Mouse (Mus musculus) kidney, postnatal 36 days (tissue): Measurements from ENCODE around the gene Pfkfb1.

Source experiments
- DNase-seq, 2 experiments: peaks; one replicate each; pipeline ENCODE4 v3.0.0; 2021 to 2022; ENCODE audit warnings: mixed read lengths in 2 of 2

The Pfkfb1 gene

DNA sequence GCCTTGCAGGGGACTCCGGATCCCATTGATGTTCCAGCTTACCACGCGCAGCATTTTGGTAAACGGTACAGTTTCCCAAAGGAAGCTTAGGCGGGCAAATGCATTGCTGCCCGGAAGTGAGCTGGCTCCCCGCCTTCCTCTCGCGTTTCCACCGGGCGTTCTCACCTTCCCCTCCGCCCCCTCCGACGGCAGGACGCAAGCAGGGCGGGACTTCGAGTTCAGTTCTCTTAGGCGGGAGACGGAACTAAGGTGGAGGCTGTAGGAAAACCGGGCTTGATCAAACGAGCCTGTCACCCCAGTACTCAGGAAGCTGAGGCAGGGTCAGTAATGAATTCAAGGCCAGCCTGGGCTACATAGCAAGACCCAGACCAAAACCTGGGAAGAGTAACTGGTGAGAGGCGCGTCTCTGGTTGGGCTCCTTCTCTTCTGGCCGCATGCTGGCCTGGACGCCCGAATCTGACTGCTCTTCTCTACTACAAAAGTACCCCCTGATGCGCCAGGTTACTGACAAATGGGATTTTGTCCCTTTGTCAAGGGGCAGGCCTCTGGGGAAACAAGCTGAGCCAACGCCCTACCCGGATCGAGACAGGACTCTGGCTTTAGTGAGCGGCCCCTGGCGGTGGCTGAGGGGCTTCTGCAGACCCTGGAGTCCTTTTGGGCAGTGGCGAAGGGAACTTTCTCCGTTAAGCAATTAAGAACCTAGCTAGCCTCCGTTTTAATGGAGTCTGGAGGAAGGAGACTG, at the start of gene Pfkfb1:
TSS of gene Pfkfb1 (plus strand) at position 207 of the 742 bp plus-strand sequence.
- DNase-seq, result peak; percentile 86 to 90

- DNase-seq, result no peak
Measured at GRCm38 (mm10) chrX:150540111-150540510, 47.9 kb upstream of the Pfkfb1 start.

DNA sequence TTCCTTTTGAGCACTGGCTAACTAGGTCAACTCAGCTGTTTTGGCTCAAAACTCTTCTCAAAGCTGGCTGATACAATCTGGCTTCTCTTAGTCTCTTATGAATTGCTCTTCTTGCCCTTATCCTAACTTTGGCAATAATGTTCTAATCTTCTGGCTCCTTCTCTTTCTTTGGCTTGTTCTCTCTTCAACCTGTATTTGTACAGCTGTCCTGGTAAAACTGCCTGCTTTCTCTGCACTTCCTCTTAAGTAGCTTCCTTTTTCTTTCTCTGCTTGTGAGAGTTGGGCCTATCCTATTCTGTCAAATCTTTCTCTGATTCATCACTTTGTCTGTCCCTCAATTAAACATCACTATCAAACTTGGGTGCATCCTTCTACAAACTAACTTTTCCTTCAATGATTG, 46.3 kb upstream of the Pfkfb1 start:
- DNase-seq, result no peak

GRCm38 (mm10) chrX:150547239-150547638, 40.8 kb upstream of the Pfkfb1 start, which contains the start of gene Alas2:
TSS of gene Alas2 (plus strand) at chrX:150547375.
- no peak for DNase-seq

DNA sequence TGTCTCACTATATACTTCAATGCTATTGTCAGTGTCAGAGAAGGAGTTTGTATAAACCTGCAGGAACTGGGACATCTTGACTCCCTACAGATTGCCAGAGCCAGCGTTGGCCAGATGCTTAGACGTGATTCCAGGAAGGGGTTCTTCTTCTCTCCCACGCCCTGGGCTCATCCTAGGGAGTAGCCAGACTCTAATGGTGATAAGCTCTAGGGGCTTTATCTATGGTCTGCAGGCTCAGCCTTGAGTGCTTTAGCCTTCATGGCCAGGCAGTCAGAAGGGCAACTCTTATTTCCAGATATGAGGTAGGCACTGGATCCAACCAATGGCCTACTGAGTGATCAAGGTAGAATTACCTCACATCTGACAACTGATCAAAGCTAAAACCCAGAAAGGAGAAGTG, 38.4 kb upstream of the Pfkfb1 start:
- no peak for DNase-seq

DNA sequence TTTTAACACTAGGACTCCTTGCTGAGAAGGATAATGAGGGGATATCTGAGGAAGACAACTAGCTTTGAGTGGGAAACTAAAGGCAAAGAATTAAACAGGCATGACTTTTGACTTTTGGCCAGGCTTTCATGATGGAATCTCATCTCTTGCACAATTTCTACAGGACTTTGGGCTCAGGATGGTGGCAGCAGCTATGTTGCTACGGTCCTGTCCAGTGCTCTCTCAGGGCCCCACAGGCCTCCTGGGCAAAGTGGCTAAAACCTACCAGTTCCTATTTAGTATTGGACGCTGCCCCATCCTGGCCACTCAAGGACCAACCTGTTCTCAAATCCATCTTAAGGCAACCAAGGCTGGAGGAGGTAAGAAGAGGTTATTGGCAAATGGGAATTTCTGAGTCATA, 36.0 kb upstream of the Pfkfb1 start:
- DNase-seq, result peak; percentile 4 to 19

DNA sequence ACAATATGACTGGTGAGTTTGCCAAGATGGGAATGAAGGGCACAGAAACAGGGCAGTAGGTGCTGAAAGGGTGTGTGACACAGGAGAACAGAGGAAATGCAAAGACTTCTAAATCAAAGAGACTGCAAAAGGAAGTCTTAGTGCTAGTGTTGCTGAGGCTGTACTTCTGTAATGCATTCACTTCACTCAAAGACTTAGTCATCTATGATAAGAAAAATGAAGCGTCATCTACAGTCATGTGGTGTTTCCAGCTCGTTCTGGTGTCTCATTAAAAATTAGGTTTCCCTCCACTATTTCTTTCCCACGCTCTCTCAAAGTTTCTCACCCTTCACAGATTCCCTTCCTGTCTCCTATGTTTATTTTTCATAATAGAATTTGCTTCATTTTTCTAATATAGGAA, 34.0 kb upstream of the Pfkfb1 start:
- no peak for DNase-seq

- DNase-seq, result no peak
Measured at GRCm38 (mm10) chrX:150564644-150565357, 23.2 kb upstream of the Pfkfb1 start.

GRCm38 (mm10) chrX:150581921-150582320, 6.1 kb upstream of the Pfkfb1 start:
- DNase-seq, result peak; percentile 6 to 27

DNA sequence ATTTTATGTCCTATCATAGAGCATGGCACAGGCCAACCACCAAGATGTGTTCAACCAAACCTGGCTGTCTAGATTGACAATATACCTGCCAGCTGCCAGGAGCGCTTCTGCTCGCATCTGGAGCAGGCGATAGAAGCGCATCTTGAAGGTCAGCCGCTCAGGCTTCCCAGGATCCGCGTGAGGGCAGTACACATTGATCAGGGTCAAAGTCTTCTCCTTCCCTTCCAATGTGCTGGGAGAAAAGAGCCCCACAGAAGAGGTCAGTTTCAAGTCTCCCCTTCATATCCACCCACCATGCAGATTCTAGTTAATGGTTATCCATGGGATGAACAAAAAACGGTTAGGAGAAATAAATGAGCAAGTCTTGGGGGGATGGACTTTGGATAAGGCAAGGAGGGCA, 2.9 kb upstream of the Pfkfb1 start:
- peak; percentile 63 to 71 for DNase-seq

GRCm38 (mm10) chrX:150589696-150590095, 1.7 kb downstream of the Pfkfb1 start, which contains the start of gene Apex2:
TSS of gene Apex2 (minus strand) at chrX:150589868.
- DNase-seq, result no peak

GRCm38 (mm10) chrX:150593266-150594035, 5.4 kb downstream of the Pfkfb1 start:
- no peak for DNase-seq

GRCm38 (mm10) chrX:150594176-150594575, 6.1 kb downstream of the Pfkfb1 start:
- DNase-seq, result no peak

DNA sequence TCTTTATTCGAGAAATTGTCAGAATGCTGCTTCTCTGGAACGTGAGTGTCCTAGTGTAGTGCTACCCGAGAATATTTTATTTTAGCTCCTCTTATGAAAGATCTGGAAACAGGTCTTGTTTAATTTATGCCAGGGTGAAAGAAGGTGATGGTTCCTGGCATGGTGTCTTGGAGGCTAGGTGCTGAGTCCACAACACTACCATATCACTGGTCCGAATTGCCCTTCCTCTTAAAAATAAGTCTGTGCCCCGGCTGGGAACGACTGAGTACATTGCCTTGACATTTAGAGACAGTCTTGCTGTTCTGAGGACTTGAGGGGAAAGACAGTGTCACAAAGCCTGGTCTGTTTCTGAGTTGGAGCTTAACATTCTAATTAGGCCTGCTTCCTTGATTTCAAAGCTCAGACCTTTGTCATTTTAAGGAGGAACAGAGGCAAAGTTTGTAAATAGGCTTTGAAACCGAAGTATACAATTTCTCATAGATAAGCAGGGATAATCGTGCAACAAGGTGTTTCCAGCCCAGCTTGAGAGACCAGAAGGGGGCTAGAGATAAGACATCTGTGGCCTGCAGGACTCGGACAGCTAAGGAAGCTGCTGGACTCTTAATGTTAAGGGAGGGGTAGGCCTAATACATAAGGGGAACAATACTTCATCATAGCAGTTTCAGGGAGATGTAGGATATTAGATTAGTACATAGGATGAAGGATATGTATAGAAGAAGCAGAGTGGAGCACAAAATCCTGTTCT, 7.2 kb downstream of the Pfkfb1 start:
- no peak for DNase-seq

GRCm38 (mm10) chrX:150598882-150599281, 10.9 kb downstream of the Pfkfb1 start:
- no peak for DNase-seq

DNA sequence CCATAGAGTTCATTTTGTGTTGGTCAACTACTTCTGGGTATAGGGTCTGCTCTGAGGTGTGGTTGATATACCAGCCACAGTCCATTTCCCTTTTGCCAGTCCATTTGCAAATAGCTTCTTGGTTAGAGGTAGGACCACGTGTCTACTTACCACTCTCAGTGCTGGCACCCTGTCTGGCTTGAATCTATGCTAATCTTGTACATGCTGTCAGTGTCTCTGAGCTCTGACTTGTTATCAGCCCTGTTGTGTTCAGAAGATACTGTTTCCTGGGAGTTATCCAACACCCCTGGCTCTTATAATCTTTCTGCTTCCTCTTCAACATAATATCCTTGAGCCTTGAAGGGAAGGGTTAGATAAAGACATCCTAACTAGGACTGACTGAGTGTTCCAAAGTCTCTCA, 48.4 kb downstream of the Pfkfb1 start:
- no peak for DNase-seq

DNA sequence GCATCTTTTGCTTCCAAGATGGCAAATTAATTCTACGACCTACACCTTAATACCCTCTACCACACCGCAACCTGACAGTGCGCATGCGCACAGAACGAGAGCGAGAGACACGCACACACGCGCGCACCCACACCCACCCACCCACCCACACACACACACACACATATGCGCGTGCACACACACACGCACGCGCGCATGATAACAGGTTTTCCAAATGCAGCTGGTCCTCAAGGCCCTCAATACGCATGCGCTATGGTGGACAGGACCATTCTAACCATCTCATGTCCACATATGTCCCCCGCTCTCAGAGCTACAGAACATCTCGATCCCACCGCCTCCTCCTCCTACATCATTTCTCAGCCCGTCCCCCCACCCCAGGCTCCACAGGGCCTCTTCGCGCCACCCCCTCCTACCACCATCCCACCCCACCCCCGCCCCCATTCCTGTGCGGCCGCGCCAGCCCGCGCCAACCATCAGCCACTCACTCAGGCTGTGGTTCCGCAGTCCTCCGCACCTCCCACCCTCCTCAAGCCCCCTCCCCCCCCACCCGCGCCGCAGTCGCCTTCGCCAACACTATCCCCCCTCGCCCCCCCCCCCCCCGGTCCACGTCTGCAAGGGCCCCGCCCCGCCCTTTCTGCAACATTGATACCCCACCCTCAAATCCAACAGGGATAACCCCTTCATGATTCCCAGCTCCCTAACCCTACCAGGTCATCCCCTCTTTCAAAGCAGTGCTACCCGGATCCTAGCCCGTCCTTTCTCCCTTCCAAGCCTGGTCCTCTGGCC, 68.3 kb downstream of the Pfkfb1 start:
- DNase-seq, result no peak

DNA sequence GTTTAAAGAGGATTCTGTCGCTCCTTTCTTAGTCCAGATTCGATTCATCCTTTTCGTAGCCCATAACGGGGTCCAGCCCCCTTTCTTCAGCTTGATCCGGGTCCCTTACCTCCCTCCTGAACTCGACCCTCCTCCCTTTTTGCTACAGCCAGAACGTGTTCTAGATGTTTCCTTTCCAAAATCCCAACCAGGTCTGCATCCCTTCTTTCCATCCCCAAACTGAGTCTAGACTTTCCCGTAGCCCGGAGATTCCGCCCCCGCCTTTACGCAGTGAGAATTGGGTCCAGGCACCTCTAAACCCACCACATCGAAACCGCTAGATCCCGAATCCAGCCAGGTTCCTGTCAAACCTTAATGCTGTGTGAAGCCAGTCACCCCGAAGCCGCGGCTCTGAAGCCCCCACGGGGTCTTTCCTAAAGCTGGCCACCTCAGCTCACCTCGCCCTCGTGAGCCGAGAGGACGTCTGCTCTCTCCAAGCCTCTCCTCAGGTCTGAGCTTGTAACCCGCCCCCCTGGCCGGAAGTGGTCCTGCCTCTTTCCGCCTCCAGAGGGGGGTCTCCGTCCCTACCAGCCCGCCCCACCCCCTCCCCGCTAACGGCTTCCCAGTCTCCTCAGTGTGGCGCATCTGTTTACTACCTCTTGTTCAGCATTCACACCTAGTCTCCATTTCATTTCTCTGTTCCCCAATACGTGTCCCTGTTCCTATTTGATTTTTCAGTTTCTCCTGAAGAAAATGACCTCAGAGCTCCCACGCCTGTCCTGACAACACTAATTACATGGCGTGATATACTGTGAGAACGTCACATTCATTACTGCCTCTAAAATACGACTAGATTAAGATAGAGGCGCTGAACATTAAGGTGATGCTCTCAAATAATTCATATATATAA, 69.1 kb downstream of the Pfkfb1 start, which contains the start of gene Tro:
TSS of gene Tro (minus strand) at position 676 of the 889 bp plus-strand sequence.
- DNase-seq, result peak in 1 of 2 experiments; percentile 1

DNA sequence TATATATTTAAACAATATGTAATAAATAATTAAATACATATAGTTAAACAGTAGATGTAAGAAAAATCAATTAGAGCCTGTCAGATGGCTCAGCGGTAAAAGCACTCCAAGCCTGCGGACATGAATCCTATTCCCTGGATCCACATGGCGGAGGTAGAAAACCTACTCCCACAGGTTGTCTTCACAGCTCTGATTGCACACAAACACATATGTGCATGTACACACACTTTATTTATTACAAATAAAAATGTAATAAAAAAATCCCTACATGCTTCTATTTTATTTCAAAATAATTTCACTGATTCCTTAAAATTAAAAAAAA, 69.7 kb downstream of the Pfkfb1 start:
- DNase-seq, result no peak

GRCm38 (mm10) chrX:150662809-150663208, 74.8 kb downstream of the Pfkfb1 start:
- peak; percentile 18 to 63 for DNase-seq

DNA sequence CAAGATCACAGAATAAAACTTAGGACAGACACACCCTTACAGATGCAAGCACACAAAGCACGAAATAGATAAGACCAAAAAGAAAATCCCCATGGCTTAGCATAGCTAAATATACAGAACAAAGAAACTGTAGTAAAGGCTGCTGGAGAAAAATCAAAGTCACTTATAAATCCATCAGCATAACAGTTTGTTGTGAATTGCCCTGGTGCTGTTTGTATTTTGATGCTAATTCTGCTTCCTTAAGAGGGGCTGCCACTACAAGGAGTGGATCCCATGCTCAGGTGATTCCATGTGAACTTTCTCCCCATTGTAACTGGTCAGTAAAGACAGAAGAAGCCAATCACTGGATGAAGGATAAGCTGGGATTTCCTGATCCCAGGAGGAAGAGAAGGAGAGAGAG, 89.5 kb downstream of the Pfkfb1 start:
- no peak for DNase-seq
